Mouse (Mus musculus) heart, postnatal 14 days (tissue): ENCODE data around the gene Gkap1. TPM values are rescaled to one million over a fixed set of nuclear protein-coding genes. Genes with fewer than 3 reads are reported as not detected.

Experiments used
- DNase-seq, 2 experiments: peaks; one replicate each; pipeline ENCODE4 v3.0.0; 2021 to 2022
- intact Hi-C: fragments of 180-260 bp; cut with DNase I; formaldehyde crosslinking; loops from one replicate; pipeline ENCODE4 v1.15.1; 2025
- microRNA-seq, 2 experiments: library from miRNA; unstranded; fragments of <30 nt; microRNA quantifications; one replicate each; pipeline ENCODE4 v1.2.0; 2021 to 2022
- total RNA-seq, 2 experiments: library from RNA; stranded (reverse); gene quantifications; 2 replicates each; pipeline ENCODE4 v1.2.3; 2021

Gene Gkap1
- total RNA-seq, 2 experiments from 2014 or later, result 19.7 to 20.8 TPM

GRCm38 (mm10) chr13:58204986-58205385 lies 70.5 kb downstream of the Gkap1 start:
- DNase-seq, result no peak
- intact Hi-C loops, result no loop called here

GRCm38 (mm10) chr13:58204202-58204601 lies 71.3 kb downstream of the Gkap1 start:
- DNase-seq, result no peak
- intact Hi-C loops, result no loop called here

GRCm38 (mm10) chr13:58202903-58203302 lies 72.6 kb downstream of the Gkap1 start:
- intact Hi-C loops, result no loop called here
- no peak for DNase-seq

GRCm38 (mm10) chr13:58201908-58202307 lies 73.6 kb downstream of the Gkap1 start:
- no peak for DNase-seq
- intact Hi-C loops, result no loop called here

GRCm38 (mm10) chr13:58201343-58201742 lies 74.2 kb downstream of the Gkap1 start:
- DNase-seq, result no peak
- intact Hi-C loops, result no loop called here

GRCm38 (mm10) chr13:58197981-58198640 lies 77.4 kb downstream of the Gkap1 start:
- intact Hi-C loops, result no loop called here
- DNase-seq, result no peak

- no peak for DNase-seq
- intact Hi-C loops, result no loop called here
These were observed 78.3 kb downstream of the Gkap1 start for GRCm38 (mm10) chr13:58197211-58197610.

- DNase-seq, result no peak
- intact Hi-C loops, result no loop called here
These were observed 80.6 kb downstream of the Gkap1 start for GRCm38 (mm10) chr13:58194908-58195307.

- DNase-seq, result no peak
- intact Hi-C loops, result no loop called here
These were observed 82.3 kb downstream of the Gkap1 start for GRCm38 (mm10) chr13:58193221-58193620.

GRCm38 (mm10) chr13:58192146-58192545 lies 83.4 kb downstream of the Gkap1 start:
- intact Hi-C loops, result no loop called here
- no peak for DNase-seq

GRCm38 (mm10) chr13:58191516-58191915 lies 84.0 kb downstream of the Gkap1 start:
- intact Hi-C loops, result no loop called here
- DNase-seq, result no peak

- intact Hi-C loops, result loop anchor here (2.0 to 5.0 kb wide), 2 partner anchors 31 to 43 kb away; no protein-coding TSS in a partner anchor
- DNase-seq, result no peak
These were observed 86.0 kb downstream of the Gkap1 start for GRCm38 (mm10) chr13:58189473-58189872.

GRCm38 (mm10) chr13:58188412-58188811 lies 87.1 kb downstream of the Gkap1 start:
- intact Hi-C loops, result loop anchor here (2.0 to 5.0 kb wide), 2 partner anchors 30 to 44 kb away; no protein-coding TSS in a partner anchor
- DNase-seq, result peak; percentile 83 to 91

- intact Hi-C loops, result loop anchor here (2.0 to 5.0 kb wide), 2 partner anchors 29 to 45 kb away; no protein-coding TSS in a partner anchor
- DNase-seq, result no peak
These were observed 87.7 kb downstream of the Gkap1 start for GRCm38 (mm10) chr13:58187751-58188150.

- DNase-seq, result no peak
- intact Hi-C loops, result loop anchor here (5.0 kb wide), 1 partner anchor 46 kb away; no protein-coding TSS in a partner anchor
These were observed 89.2 kb downstream of the Gkap1 start for GRCm38 (mm10) chr13:58186281-58186680.

GRCm38 (mm10) chr13:58184111-58184510 lies 91.4 kb downstream of the Gkap1 start:
- DNase-seq, result no peak
- intact Hi-C loops, result no loop called here

Small RNA genes within 50 kb of the gene (microRNA-seq; reads per million reads assigned to microRNA genes)
- gene Mir6369, result 0 reads per million in 2 experiments

Other genes starting within 250 kb of the Gkap1 start
- gene Klhl3, start 162.1 kb downstream of the Gkap1 start, total RNA-seq, result 1 to 10 TPM; 3.7 to 4.1 TPM
- 10 to 100 TPM; 87.3 to 92.4 TPM for gene Hnrnpa0, start 147.1 kb downstream of the Gkap1 start, total RNA-seq
- gene Idnk, start 118.0 kb downstream of the Gkap1 start, total RNA-seq, result 10 to 100 TPM; 18.3 to 22.4 TPM
- 10 to 100 TPM; 51.4 to 53.2 TPM for gene Ubqln1, start 60.0 kb downstream of the Gkap1 start, total RNA-seq
- gene Kif27, start 83.4 kb upstream of the Gkap1 start, total RNA-seq, result under 1 TPM; 0.10 to 0.24 TPM
- 10 to 100 TPM; 12.7 to 13.7 TPM for gene 2210016F16Rik, start 109.5 kb upstream of the Gkap1 start, total RNA-seq
- gene Rmi1, start 126.5 kb upstream of the Gkap1 start, total RNA-seq, result 1 to 10 TPM; 9.5 to 9.6 TPM
- 100 to 1,000 TPM; 547 to 571 TPM for gene Hnrnpk, start 127.6 kb upstream of the Gkap1 start, total RNA-seq